Mouse (Mus musculus) adrenal gland, adult 2 months (tissue): ENCODE measurements around the gene Usp27x. TPM values are rescaled to one million over a fixed set of nuclear protein-coding genes. Genes with fewer than 3 reads are reported as not detected.

ENCODE experiments used
- DNase-seq: peaks from one replicate; pipeline ENCODE4 v3.0.0; 2021
- long read RNA-seq: library from polyadenylated mRNA; stranded (forward); transcript quantifications from one replicate; pipeline ENCODE4 v2.0.0, GENCODE M21; 2021
- polyA plus RNA-seq: library from polyadenylated mRNA; depleted of rRNA; stranded (reverse); fragments of >200 nt; gene quantifications from 2 replicates; pipeline ENCODE4 v1.2.3, GENCODE M21; 2012; rRNA removed
- total RNA-seq, 2 experiments: library from RNA; stranded (reverse); gene quantifications; 2 replicates each; pipeline ENCODE4 v1.2.3; 2021

Usp27x gene
- 10 to 100 TPM; 17.8 to 18.7 TPM for total RNA-seq
- polyA plus RNA-seq, result 10.2 and 12.1 TPM in 2 replicates
- long read RNA-seq, transcript Usp27x-201 (1 exons, 3,240 nt), result major isoform, 16 of 16 reads
- long read RNA-seq, partial matches to known transcripts, result 0 of 16 reads
- long read RNA-seq, other reads (novel, unspliced or antisense), result 0 of 16 reads

- peak; percentile 91 for DNase-seq
These were observed at the start of gene Usp27x for GRCm38 (mm10) chrX:7375716-7376480. Usp27x (minus strand) TSS chrX:7375830.

- peak; percentile 75 for DNase-seq
These were observed 47.1 kb upstream of the Usp27x start for GRCm38 (mm10) chrX:7422691-7423111.

DNA sequence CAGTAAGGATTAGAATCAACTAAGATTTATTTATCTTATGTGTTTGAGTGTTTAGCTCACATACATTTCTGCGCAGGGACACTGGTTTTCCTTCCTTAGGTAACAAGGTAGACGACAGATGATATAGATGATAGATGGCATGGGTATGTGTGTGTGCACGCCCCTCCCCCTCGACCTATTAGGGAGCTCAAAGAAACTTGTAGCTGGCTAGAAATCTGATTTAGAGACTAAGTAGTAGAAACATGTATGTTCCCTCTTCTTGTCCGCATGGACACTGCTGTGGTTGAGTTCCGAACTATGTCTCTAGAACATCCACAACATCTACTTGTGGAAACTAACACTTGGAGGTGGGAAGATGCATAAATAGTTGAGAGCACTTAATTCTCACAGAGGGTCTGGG is 46.5 kb upstream of the Usp27x start:
- DNase-seq, result peak; percentile 17

- peak; percentile 82 for DNase-seq
These were observed 45.4 kb upstream of the Usp27x start for GRCm38 (mm10) chrX:7421016-7421415.

- DNase-seq, result peak; percentile 23
These were observed 40.7 kb upstream of the Usp27x start for GRCm38 (mm10) chrX:7416178-7416871.

DNA sequence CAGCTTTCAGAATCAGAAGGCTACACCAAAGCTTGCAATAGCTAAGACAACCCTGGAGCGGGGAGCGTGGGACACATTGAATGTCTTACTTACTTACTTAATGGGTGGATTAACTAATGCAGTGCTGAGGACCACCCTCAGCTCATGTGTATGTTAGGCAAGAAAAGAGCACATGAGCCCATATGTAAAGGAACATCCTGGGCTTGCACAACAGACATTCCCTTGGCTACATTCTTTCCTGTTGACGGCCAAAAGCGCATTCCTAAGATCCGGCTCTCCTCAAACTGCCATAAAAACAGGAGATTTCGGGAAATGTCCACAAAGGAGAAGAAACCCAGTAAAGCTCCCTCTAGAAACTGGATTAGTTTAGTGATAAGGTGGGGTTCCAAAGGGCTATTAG is 39.7 kb upstream of the Usp27x start:
- DNase-seq, result no peak

DNA sequence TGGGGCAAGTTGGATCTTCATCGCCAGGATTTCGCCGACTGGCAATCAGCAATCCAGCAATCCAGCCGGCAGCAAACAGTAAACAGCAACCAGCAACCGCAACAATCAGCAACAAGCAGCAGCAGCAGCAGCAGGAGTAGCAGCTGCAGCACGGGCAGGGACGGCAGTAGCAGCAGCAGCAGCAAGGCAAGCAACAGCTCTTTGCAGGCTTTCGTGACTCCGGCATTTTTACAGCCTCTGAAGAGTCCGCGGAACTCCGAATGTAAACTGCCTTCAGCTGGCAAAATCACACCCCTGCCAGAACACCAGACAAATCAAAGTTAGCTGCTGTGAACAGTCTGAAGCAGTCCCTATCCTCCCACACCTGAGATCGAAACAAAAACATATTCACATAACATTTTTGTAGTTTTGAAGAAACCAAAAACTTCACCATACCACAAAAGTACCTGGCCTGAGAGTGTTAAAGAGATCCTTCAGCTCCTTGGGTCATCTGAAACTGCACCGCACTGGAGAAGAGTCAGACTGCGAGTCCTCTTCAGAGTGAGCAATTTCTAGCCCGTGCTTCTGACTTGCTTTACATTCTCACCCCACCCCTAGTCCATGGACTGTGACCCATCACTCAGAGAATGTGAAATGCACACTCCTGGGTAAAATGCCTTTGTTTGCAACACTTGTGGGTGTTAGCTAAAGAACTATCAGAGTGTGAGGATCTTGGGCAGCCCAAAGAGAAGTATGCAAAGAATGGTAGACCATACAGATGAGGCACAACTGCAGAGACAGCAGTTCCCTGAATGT is 36.8 kb upstream of the Usp27x start:
- DNase-seq, result no peak

- peak; percentile 47 for DNase-seq
These were observed 956 bp upstream of the Usp27x start for GRCm38 (mm10) chrX:7376586-7376985.

DNA sequence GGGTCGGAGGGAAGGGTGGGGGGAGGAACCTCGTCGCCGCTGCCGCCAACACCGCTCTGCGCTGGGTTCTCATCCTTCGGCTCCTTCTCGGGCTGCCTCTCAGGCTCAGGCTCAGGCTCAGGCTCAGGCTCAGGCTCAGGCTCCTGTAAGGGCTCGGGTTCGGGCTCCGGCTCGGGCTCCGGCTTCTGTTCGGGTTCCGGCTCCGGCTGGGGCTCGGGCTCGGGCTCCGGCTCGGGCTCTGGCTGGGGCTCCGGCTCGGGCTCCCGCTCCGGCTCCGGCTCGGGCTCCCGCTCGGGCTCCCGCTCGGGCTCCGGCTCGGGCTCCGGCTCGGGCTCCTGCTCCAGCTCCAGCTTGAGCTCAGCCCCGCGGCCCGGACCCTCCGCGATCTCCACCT is 311 bp downstream of the Usp27x start:
- no peak for DNase-seq

DNA sequence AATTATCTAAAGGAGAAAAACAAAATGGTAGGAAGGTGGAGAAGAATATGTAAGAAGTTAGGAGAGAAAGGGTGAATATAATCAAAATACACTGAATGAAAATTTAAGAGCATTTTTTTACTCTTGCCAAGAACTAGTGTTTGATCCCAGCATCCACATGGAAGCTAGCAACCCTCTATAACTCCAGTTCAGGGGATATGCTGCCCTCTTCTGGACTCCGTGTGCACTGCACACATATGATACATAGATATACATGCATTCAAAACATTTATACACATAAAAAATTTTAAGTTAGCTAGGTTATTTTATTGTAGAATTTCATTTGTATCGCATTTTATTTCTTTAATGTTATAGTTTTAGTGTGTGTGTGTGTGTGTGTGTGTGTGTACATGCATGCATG is 50.2 kb downstream of the Usp27x start:
- no peak for DNase-seq

GRCm38 (mm10) chrX:7322288-7322687 is 53.3 kb downstream of the Usp27x start:
- DNase-seq, result peak; percentile 69

Other genes starting within 250 kb of the Usp27x start
- 10 to 100 TPM; 26.7 to 29.8 TPM for gene Clcn5, start 56.5 kb downstream of the Usp27x start, total RNA-seq
- gene Clcn5, start 56.5 kb downstream of the Usp27x start, polyA plus RNA-seq, result 3.2 and 3.4 TPM in 2 replicates
- gene Foxp3, start 197.8 kb upstream of the Usp27x start, total RNA-seq, result not detected
- 0.06 and 0.18 TPM in 2 replicates for gene Foxp3, start 197.8 kb upstream of the Usp27x start, polyA plus RNA-seq
- gene Ppp1r3f, start 198.5 kb upstream of the Usp27x start, total RNA-seq, result 1 to 10 TPM; 2.6 to 4.5 TPM
- 5.0 and 6.2 TPM in 2 replicates for gene Ppp1r3f, start 198.5 kb upstream of the Usp27x start, polyA plus RNA-seq
- gene Ccdc22, start 229.7 kb upstream of the Usp27x start, total RNA-seq, result 10 to 100 TPM; 21.3 to 22.4 TPM
- gene Ccdc22, start 229.7 kb upstream of the Usp27x start, polyA plus RNA-seq, result 21.6 and 24.0 TPM in 2 replicates
- gene Cacna1f, start 231.3 kb upstream of the Usp27x start, total RNA-seq, result under 1 TPM in 1 of 2 experiments, not detected in 1; 0.07 TPM
- 0.06 TPM in 1 of 2 replicates, not detected in the other for gene Cacna1f, start 231.3 kb upstream of the Usp27x start, polyA plus RNA-seq